Comparison of ENCODE assay signal across 9 mouse cellular contexts in the genomic region with DNA sequence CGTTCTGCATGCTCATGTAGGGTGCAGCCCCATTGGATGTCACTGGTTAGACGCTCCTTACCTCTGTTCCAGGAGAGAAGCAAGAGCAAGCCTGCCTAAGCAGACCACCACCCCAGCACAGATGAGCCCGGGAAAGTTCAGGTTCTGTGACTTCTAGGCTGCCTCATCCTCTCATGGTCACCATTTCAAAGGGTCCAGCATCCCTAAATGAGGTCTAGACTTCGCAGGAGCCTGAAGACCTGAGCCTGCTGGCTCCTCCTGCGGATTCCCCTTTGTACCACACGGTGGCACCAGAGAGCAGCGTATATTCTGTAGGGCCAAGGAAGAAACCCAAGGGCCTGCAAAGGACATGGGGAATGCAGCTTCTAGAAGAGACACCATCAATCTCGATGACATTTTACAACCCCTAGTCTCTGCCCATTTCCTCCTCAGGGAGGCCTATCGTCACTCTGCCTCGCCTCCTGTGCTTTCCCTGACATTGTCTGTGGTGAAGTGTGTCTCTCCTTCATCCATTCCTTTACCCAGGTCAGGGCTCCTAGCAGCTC. TPM values are rescaled to one million over a fixed set of nuclear protein-coding genes. Genes with fewer than 3 reads are reported as not detected.
DNase-seq lines count a peak whose midpoint lies in the region; TF ChIP-seq lines count a peak whose summit lies in the region.
"Had no signal": no experiment of that assay in that cellular context is flagged by ENCODE, and none has a peak within 500 bp of the region (broad histone marks: within the 10 kb centered on the region; RNA-seq: fewer than 3 reads in every experiment).

No protein-coding gene starts in this region.

- no peaks in the 10 kb centered on the region for H3K4me1 ChIP-seq in forebrain, embryonic 10.5 days
- no peaks in the 10 kb centered on the region for H3K4me1 ChIP-seq in lung, adult 2 months (ENCODE audit: control insufficient read depth, insufficient read depth, low read length)
- no peaks in the 10 kb centered on the region for H3K4me1 ChIP-seq in olfactory bulb, adult 2 months (ENCODE audit: control insufficient read depth, insufficient read depth, low read length)

- peak; percentile 75 for DNase-seq in ES-CJ7 (ENCODE audit: low read depth, low spot score)
- peak; percentile 53 for DNase-seq in c-Kit-positive CD71-negative TER-119-negative erythroid progenitor cells, embryonic 14.5 days (ENCODE audit: low read depth)
- peak; percentile 69 for DNase-seq in forebrain, embryonic 10.5 days (ENCODE audit: extremely low spot score, low spot score)
- peak; percentile 62 to 72 for DNase-seq in heart, postnatal 36 days
- peak; percentile 81 to 83 for DNase-seq in kidney, postnatal 4 days
- peak; percentile 64 for DNase-seq in lung, adult 2 months
- DNase-seq in testis, postnatal 10 days (ENCODE audit: low spot score), result peak; percentile 76

- no peak for TF ChIP-seq POLR2A in lung, adult 2 months (IDR thresholded peaks at IDR 0.05; ENCODE audit: borderline replicate concordance, extremely low read depth, low read depth, low read length)
- TF ChIP-seq POLR2A in olfactory bulb, adult 2 months (IDR thresholded peaks at IDR 0.05; ENCODE audit: insufficient read depth, low read depth, low read length), result no peak

- no peaks in the 10 kb centered on the region for H3K9me3 ChIP-seq in forebrain, embryonic 10.5 days

- H3K27ac ChIP-seq in forebrain, embryonic 10.5 days, result no peak overlapping the region
- no peak overlapping the region for H3K27ac ChIP-seq in olfactory bulb, adult 2 months (ENCODE audit: insufficient read depth, low read depth, low read length)

- no peak overlapping the region for H3K4me3 ChIP-seq in forebrain, embryonic 10.5 days
- no peak overlapping the region for H3K4me3 ChIP-seq in lung, adult 2 months (replicated peaks; ENCODE audit: extremely low read depth, low read depth, low read length)
- no peak overlapping the region for H3K4me3 ChIP-seq in olfactory bulb, adult 2 months (ENCODE audit: insufficient read depth, low read depth, low read length)

- intact Hi-C loops in heart, postnatal 36 days (cut with DNase I), result loop anchor here (2.0 kb wide), 1 partner anchor 743 kb away; no protein-coding TSS in a partner anchor

- WGBS in forebrain, embryonic 10.5 days, result 23% methylated on average over 10 of the region's 10 CpGs
- 17% methylated on average over 10 of the region's 10 CpGs for WGBS in lung, adult 2 months
- 25% methylated on average over 10 of the region's 10 CpGs for WGBS in olfactory bulb, adult 2 months

- H3K36me3 ChIP-seq in forebrain, embryonic 10.5 days (replicated peaks), result no peaks in the 10 kb centered on the region; the same call in 1 of the 2 replicates

- no peaks in the 10 kb centered on the region for H3K27me3 ChIP-seq in forebrain, embryonic 10.5 days (ENCODE audit: poor library complexity, severe bottlenecking)

- TF ChIP-seq CTCF in lung, adult 2 months (IDR thresholded peaks at IDR 0.05; ENCODE audit: insufficient read depth, low read length), result peak; percentile 91
- TF ChIP-seq CTCF in olfactory bulb, adult 2 months (IDR thresholded peaks at IDR 0.05; ENCODE audit: insufficient read depth, low read depth, low read length), result peak; percentile 84

RNA-seq across cellular contexts. Expression of a gene that starts 28.0 kb away (rescaled TPM):
- not detected in 2 replicates for polyA plus RNA-seq in forebrain, embryonic 10.5 days (2016; fragmentation: Nextera tagmentation; extraction: Ambion mirVana)
- not detected for total RNA-seq in heart, postnatal 36 days (2021)
- not detected in 2 replicates for polyA plus RNA-seq in lung, adult 2 months (2012; rRNA removed)
- polyA plus RNA-seq in olfactory bulb, adult 2 months (2012; ENCODE audit: insufficient read depth, insufficient read length, low replicate concordance, missing spikeins), result not detected in 2 replicates
- polyA plus RNA-seq: gonadal fat pad, adult 2 months had no signal

RNA-seq across cellular contexts. Expression of a gene that starts 35.6 kb away (rescaled TPM):
- 8.1 and 8.9 TPM in 2 replicates for polyA plus RNA-seq in forebrain, embryonic 10.5 days (2016; fragmentation: Nextera tagmentation; extraction: Ambion mirVana)
- total RNA-seq in heart, postnatal 36 days (2021), result 10 to 100 TPM; 15.8 to 17.8 TPM
- 13.8 and 15.5 TPM in 2 replicates for polyA plus RNA-seq in lung, adult 2 months (2012; rRNA removed)
- polyA plus RNA-seq in olfactory bulb, adult 2 months (2012; ENCODE audit: insufficient read depth, insufficient read length, low replicate concordance, missing spikeins), result not detected in 2 replicates
